In genomic region chr13:65296354-65296753, GRCm38 (mm10) we compare ENCODE assay signal across 22 mouse cellular contexts. TPM values are rescaled to one million over a fixed set of nuclear protein-coding genes. Genes with fewer than 3 reads are reported as not detected.
"Had no signal": no experiment of that assay in that cellular context is flagged by ENCODE, and none has a peak within 500 bp of the region (broad histone marks: within the 10 kb centered on the region; RNA-seq: fewer than 3 reads in every experiment).

No protein-coding gene starts in this region.

- H3K4me2 ChIP-seq: neural tube, embryonic 13.5 days; neural tube, embryonic 15.5 days; stomach, embryonic 15.5 days had no signal

- H3K4me3 ChIP-seq: neural tube, embryonic 13.5 days; neural tube, embryonic 15.5 days; stomach, embryonic 15.5 days had no signal

- H3K4me1 ChIP-seq: neural tube, embryonic 13.5 days; neural tube, embryonic 15.5 days; stomach, embryonic 15.5 days had no signal

- H3K27me3 ChIP-seq: neural tube, embryonic 13.5 days; neural tube, embryonic 15.5 days; stomach, embryonic 15.5 days had no signal

- H3K9ac ChIP-seq: neural tube, embryonic 13.5 days; neural tube, embryonic 15.5 days; stomach, embryonic 15.5 days had no signal

- DNase-seq: retina, postnatal 1 day; right cerebral cortex, adult 18-20 months; right cerebral cortex, postnatal 14 days; right cerebral cortex, postnatal 25 days; right cerebral cortex, postnatal 4 days; spleen, adult 18-20 months; thymus, adult 18-20 months; thymus, adult 2 months; thymus, postnatal 14 days; thymus, postnatal 25 days; thymus, postnatal 36 days; thymus, postnatal 4 days had no signal

- H3K27ac ChIP-seq: neural tube, embryonic 13.5 days; neural tube, embryonic 15.5 days; stomach, embryonic 15.5 days; stomach, postnatal 0 days had no signal

RNA-seq across cellular contexts. Expression of gene Gm10775, which starts 37.0 kb away (rescaled TPM):
- total RNA-seq: neutrophil, adult 5-6 weeks had no signal
- polyA plus RNA-seq: small intestine, adult 2 months; spleen, adult 2 months; stomach, embryonic 14.5 days; stomach, embryonic 15.5 days; stomach, embryonic 16.5 days; stomach, postnatal 0 days; thymus, adult 2 months; thymus, postnatal 0 days had no signal
